Mouse (Mus musculus) ES-E14 (cell line): ENCODE measurements at regions not wholly inside any gene's neighbourhood (a gene's known extent, or its start where the extent isn't known, plus 50 kb on each side); places are given as distances from the start of the nearest gene placed in this dataset.

Experiments
- DNase-seq: peaks from one replicate; pipeline ENCODE4 v3.0.0-alpha.2; 2013; ENCODE audit warnings: low read depth, low spot score
- H3K27ac ChIP-seq: 2 replicates; pipeline ENCODE4 v1.5.1; 2012; ENCODE audit warnings: low read depth, mild to moderate bottlenecking, low read length, moderate library complexity, mixed read lengths; ENCODE audit not compliant: poor library complexity, insufficient read depth, severe bottlenecking
- H3K36me3 ChIP-seq: 2 replicates; pipeline ENCODE4 v1.6.1; 2012; ENCODE audit warnings: mild to moderate bottlenecking, low read length, moderate library complexity, mixed read lengths; ENCODE audit not compliant: control insufficient read depth, poor library complexity, insufficient read depth, severe bottlenecking
- H3K4me1 ChIP-seq, 2 experiments: fragments of 150-350 bp in 1 of 2; sonication (generic) in 1 of 2; 2 replicates each; pipeline ENCODE4 v1.6.1; 2012; ENCODE audit warnings: low read length in 2 of 2, mild to moderate bottlenecking in 1 of 2, mixed read lengths in 1 of 2; ENCODE audit not compliant: control insufficient read depth in 2 of 2, insufficient read depth in 2 of 2, poor library complexity in 1 of 2
- H3K4me3 ChIP-seq, 2 experiments: fragments of 150-350 bp in 1 of 2; sonication (generic) in 1 of 2; 2 replicates each; pipeline ENCODE4 v1.5.1; 2012; ENCODE audit warnings: low read length in 2 of 2, low read depth in 1 of 2, mild to moderate bottlenecking in 1 of 2, mixed read lengths in 1 of 2; ENCODE audit not compliant: insufficient read depth in 1 of 2, poor library complexity in 1 of 2, severe bottlenecking in 1 of 2
- H3K9ac ChIP-seq: 2 replicates; pipeline ENCODE4 v1.6.1; 2012; ENCODE audit warnings: low read depth, mild to moderate bottlenecking, low read length, mixed read lengths; ENCODE audit not compliant: poor library complexity, insufficient read depth, severe bottlenecking
- H3K9me3 ChIP-seq: fragments of 150-350 bp; sonication (generic); 2 replicates; pipeline ENCODE4 v1.6.1; 2012; ENCODE audit warnings: low read depth, mild to moderate bottlenecking, low read length; ENCODE audit not compliant: control insufficient read depth, insufficient read depth
- CHD2 ChIP-seq: IDR thresholded peaks from 2 replicates; pipeline ENCODE4 v1.6.1; 2014; ENCODE audit warnings: mild to moderate bottlenecking, low read depth, low read length, inconsistent platforms
- HCFC1 ChIP-seq: IDR thresholded peaks from 2 replicates; pipeline ENCODE4 v1.6.1; 2012; ENCODE audit warnings: low read length, inconsistent platforms, borderline replicate concordance; ENCODE audit not compliant: insufficient read depth
- MAFK ChIP-seq: IDR thresholded peaks from 2 replicates; pipeline ENCODE4 v1.6.1; 2014; ENCODE audit warnings: mild to moderate bottlenecking, low read depth, low read length, inconsistent platforms; ENCODE audit not compliant: insufficient read depth
- ZC3H11A ChIP-seq: IDR thresholded peaks from 2 replicates; pipeline ENCODE4 v1.6.1; 2012; ENCODE audit warnings: low read depth, mild to moderate bottlenecking, inconsistent platforms, low read length, borderline replicate concordance
- ZNF384 ChIP-seq: IDR thresholded peaks from 2 replicates; pipeline ENCODE4 v1.6.1; 2012; ENCODE audit warnings: low read depth, low read length, inconsistent platforms
- in situ Hi-C, 2 experiments: fragments of 600-800 bp; cut with MboI; formaldehyde crosslinking; loops; one replicate each; pipeline ENCODE4 v1.15.1; 2025; ENCODE audit warnings: low sequenced_read_pairs in 2 of 2, inconsistent platforms in 1 of 2; ENCODE audit not compliant: unreplicated experiment in 2 of 2

DNA sequence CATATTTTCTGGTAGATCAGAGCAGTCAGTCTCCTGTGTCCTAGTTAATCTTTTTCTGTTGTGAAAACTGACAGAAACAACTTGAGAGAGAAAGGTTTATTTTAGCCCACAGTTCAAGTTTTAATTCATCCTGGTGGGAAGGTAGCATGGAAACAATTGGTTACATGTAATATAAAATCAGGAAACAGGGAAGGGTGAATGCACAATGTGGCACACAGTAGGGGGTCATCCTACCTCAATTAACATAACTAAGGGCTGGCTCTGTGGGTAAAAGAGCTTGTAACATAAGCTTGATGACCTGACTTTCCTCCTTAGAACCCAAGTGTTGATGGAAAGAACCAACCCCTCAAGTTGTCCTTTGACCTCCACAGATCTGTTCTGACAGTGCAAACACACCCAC is 227.1 kb downstream of the Ikzf2 start:
- in situ Hi-C loops = no loop called here
- H3K9ac ChIP-seq = no peak overlapping the region
- TF ChIP-seq ZNF384 = no peak
- TF ChIP-seq ZC3H11A = no peak
- no peak for TF ChIP-seq MAFK
- no peak for TF ChIP-seq HCFC1
- no peak for TF ChIP-seq CHD2

DNA sequence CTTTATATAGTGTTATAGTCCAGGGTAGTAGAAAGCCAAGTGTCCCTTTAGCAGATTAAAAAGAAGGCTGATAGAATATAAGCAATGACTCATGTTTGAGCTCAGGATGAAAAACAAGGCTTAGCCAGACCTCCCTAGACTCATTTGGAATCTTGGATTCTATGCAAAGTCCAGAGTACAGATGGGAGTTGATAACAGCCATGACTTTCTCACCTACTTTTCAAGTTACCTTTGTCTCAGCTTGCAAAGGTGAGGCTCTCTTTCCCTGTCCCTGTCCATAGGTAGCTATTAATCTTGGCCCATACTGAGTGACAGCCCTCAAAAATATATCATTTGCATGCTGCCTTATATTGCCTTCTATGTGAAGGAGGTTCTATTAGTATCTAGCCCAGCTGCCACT is 229.6 kb downstream of the Ikzf2 start:
- in situ Hi-C loops = no loop called here
- H3K27ac ChIP-seq = no peak overlapping the region

More for the DNA sequence above, 227.1 kb downstream of the Ikzf2 start:
- Histone ChIP-seq H3K4me1 (no peaks in the 10 kb centered on the region), H3K4me3 (no peak overlapping the region), H3K36me3 (no peaks in the 10 kb centered on the region), H3K27ac (no peak overlapping the region), H3K9me3 (no peaks in the 10 kb centered on the region)
- peak; percentile 52 for DNase-seq

DNA sequence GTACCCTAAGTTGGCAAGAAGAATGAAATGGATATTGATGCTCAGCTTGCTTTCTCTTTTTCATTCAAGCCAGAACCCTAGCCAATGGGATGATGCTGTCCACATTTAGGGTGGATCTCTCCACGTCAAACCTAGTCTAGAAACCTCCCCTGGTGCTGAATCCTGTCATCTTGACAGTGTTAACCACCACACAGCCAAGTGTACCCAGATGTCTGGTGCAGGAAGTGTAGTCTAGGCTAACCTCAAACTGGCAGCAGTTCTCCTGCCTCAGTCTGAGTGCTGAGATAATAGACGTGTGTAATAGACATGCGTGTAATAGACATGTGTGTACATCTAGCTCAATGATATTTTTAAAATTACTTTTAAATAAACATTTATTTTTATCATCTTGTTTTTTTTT is 233.1 kb downstream of the Ikzf2 start:
- H3K27ac ChIP-seq = no peak overlapping the region
- DNase-seq = no peak
- no peak overlapping the region for H3K4me3 ChIP-seq
- no peaks in the 10 kb centered on the region for H3K4me1 ChIP-seq
- no peaks in the 10 kb centered on the region for H3K9me3 ChIP-seq
- TF ChIP-seq ZC3H11A (no peak), HCFC1 (no peak)
- H3K9ac ChIP-seq = no peak overlapping the region
- in situ Hi-C loops = no loop called here
- H3K36me3 ChIP-seq = no peaks in the 10 kb centered on the region

More for the DNA sequence above, 229.6 kb downstream of the Ikzf2 start:
- Histone ChIP-seq H3K4me1 (no peaks in the 10 kb centered on the region), H3K9ac (no peak overlapping the region), H3K36me3 (no peaks in the 10 kb centered on the region), H3K9me3 (no peaks in the 10 kb centered on the region), H3K4me3 (no peak overlapping the region)
- no peak for DNase-seq
- TF ChIP-seq ZC3H11A (no peak), MAFK (no peak), ZNF384 (no peak), CHD2 (no peak), HCFC1 (no peak)

DNA sequence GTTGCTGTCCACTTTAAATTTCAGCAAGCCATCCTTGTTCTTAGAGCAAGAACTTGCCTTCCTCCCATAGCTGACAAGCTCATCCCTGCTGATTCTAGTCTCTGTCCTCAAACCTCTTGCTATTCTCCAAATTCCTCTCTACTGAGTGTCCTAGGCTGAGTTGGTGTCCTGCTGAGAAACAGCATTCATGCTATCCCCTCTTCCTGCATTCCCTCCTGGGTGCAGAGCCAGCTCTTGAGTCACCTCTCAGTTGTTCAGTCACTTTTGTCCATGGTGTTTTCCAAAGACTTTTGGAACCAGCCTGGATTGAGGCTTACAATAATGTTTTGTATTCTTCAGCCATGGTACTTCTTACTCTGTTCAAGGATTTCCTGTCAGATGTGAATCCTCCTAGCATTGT is 234.1 kb downstream of the Ikzf2 start:
- Histone ChIP-seq H3K4me1 (no peaks in the 10 kb centered on the region), H3K9ac (no peak overlapping the region), H3K36me3 (no peaks in the 10 kb centered on the region), H3K9me3 (no peaks in the 10 kb centered on the region), H3K4me3 (no peak overlapping the region), H3K27ac (no peak overlapping the region)
- DNase-seq = no peak
- TF ChIP-seq ZC3H11A = no peak
- TF ChIP-seq HCFC1 = no peak
- TF ChIP-seq MAFK = no peak
- no peak for TF ChIP-seq ZNF384
- TF ChIP-seq CHD2 = no peak
- in situ Hi-C loops = no loop called here

DNA sequence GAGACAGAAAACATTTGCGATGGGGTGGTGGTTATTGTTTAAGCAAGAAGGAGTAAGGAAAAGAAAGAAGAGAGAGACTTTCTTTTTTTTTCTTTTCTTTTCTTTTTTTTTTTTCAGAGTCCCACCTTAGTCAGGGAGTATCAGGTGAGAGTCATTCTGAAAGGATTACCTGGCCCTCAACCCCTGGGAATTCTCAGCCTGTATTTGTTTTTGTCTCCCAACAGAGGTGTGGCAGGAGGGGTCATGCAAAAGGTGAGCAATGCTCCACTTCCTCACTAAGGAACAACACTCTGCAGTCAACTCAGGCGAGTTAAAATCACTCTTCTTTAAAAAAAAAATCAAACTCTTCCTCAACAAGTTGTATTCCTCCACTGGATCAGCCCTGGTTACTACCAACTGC is 236.6 kb downstream of the Ikzf2 start:
- DNase-seq = no peak
- H3K27ac ChIP-seq = no peak overlapping the region
- TF ChIP-seq ZC3H11A = no peak
- TF ChIP-seq HCFC1 = no peak
- TF ChIP-seq CHD2 = no peak
- TF ChIP-seq ZNF384 = no peak
- no peak for TF ChIP-seq MAFK
- H3K9ac ChIP-seq = no peak overlapping the region
- H3K4me3 ChIP-seq = no peak overlapping the region
- no peaks in the 10 kb centered on the region for H3K9me3 ChIP-seq
- H3K36me3 ChIP-seq = no peaks in the 10 kb centered on the region
- H3K4me1 ChIP-seq = no peaks in the 10 kb centered on the region
- in situ Hi-C loops = no loop called here
